Mouse (Mus musculus) kidney, postnatal 0 days (tissue): ENCODE measurements at regions not wholly inside any gene's neighbourhood (a gene's known extent, or its start where the extent isn't known, plus 50 kb on each side); places are given as distances from the start of the nearest gene placed in this dataset.

Source experiments
- ATAC-seq: fragments of 200-750 bp; cut with Nextera tagmentation; replicated peaks from 2 replicates; pipeline ENCODE4 v1.8.0; 2017; ENCODE audit warnings: low read depth, moderate number of reproducible peaks, moderate TSS enrichment, moderate library complexity; ENCODE audit not compliant: low FRiP score
- DNase-seq: peaks from one replicate; pipeline ENCODE4 v3.0.0-alpha.2; 2016; ENCODE audit warnings: low spot score
- H3K27ac ChIP-seq: fragments of 300-500 bp; sonication (generic); 2 replicates; pipeline ENCODE4 v1.5.1; 2014; ENCODE audit warnings: mild to moderate bottlenecking
- H3K27me3 ChIP-seq: fragments of 300-500 bp; sonication (generic); 2 replicates; pipeline ENCODE4 v1.6.1; 2014; ENCODE audit warnings: low read length, mixed read lengths; ENCODE audit not compliant: insufficient read depth
- H3K36me3 ChIP-seq: fragments of 300-500 bp; sonication (generic); 2 replicates; pipeline ENCODE4 v1.6.1; 2014; ENCODE audit warnings: low read length, mixed read lengths; ENCODE audit not compliant: insufficient read depth
- H3K4me1 ChIP-seq: fragments of 300-500 bp; sonication (generic); replicated peaks from 2 replicates; pipeline ENCODE4 v1.6.1; 2014; ENCODE audit warnings: antibody characterized with exemption, low read length, mixed read lengths; ENCODE audit not compliant: insufficient read depth
- H3K4me2 ChIP-seq: fragments of 300-500 bp; sonication (generic); 2 replicates; pipeline ENCODE4 v1.6.1; 2014; ENCODE audit warnings: mild to moderate bottlenecking, low read length, moderate library complexity, mixed read lengths
- H3K4me3 ChIP-seq: fragments of 300-500 bp; sonication (generic); replicated peaks from 2 replicates; pipeline ENCODE4 v1.5.1; 2014; ENCODE audit warnings: low read depth, low read length
- H3K9ac ChIP-seq: fragments of 300-500 bp; sonication (generic); 2 replicates; pipeline ENCODE4 v1.6.1; 2014; ENCODE audit warnings: low read depth, low read length
- H3K9me3 ChIP-seq: fragments of 300-500 bp; sonication (generic); replicated peaks from 2 replicates; pipeline ENCODE4 v1.6.1; 2016; ENCODE audit warnings: low read length, inconsistent platforms, mixed read lengths
- CTCF ChIP-seq: IDR thresholded peaks from 2 replicates; pipeline ENCODE4 v1.5.1; 2016; ENCODE audit warnings: antibody characterized with exemption, low read depth, mild to moderate bottlenecking, moderate library complexity
- WGBS: fragments of 180-500 bp; shearing (Covaris S2); extraction: QIAGEN DNeasy Blood & Tissue Kit; methylation state at CpG from one replicate; pipeline ENCODE4 v1.1.7; 2014; 5-methylcytosine and 5-hydroxymethylcytosine counted together

GRCm38 (mm10) chr4:84108592-84108991 lies 566.5 kb downstream of the Bnc2 start:
- H3K27me3 ChIP-seq, result no peaks in the 10 kb centered on the region
- H3K4me2 ChIP-seq, result no peak overlapping the region
- no peaks in the 10 kb centered on the region for H3K9me3 ChIP-seq
- H3K4me1 ChIP-seq, result peaks cover 11% of the 10 kb centered on the region
- WGBS, result 82% methylated on average over 6 of the region's 6 CpGs
- TF ChIP-seq CTCF, result no peak
- no peak for ATAC-seq
- H3K9ac ChIP-seq, result no peak overlapping the region
- no peak overlapping the region for H3K27ac ChIP-seq
- H3K4me3 ChIP-seq, result no peak overlapping the region
- H3K36me3 ChIP-seq, result no peaks in the 10 kb centered on the region
- no peak for DNase-seq

GRCm38 (mm10) chr4:84109771-84110503 lies 565.1 kb downstream of the Bnc2 start:
- Histone ChIP-seq H3K9me3 (no peaks in the 10 kb centered on the region), H3K9ac (no peak overlapping the region), H3K4me2 (no peak overlapping the region), H3K4me1 (peaks cover 11% of the 10 kb centered on the region), H3K27me3 (no peaks in the 10 kb centered on the region), H3K4me3 (no peak overlapping the region), H3K27ac (no peak overlapping the region), H3K36me3 (no peaks in the 10 kb centered on the region)
- WGBS, result 21% methylated on average over 12 of the region's 12 CpGs
- TF ChIP-seq CTCF, result no peak
- peak; percentile 86 for DNase-seq
- ATAC-seq, result no peak; the same call in 1 of the 2 replicates

- H3K4me1 ChIP-seq, result peaks cover 9% of the 10 kb centered on the region
- no peak overlapping the region for H3K4me3 ChIP-seq
- H3K36me3 ChIP-seq, result no peaks in the 10 kb centered on the region
- WGBS, result 51% methylated on average over 10 of the region's 10 CpGs
- H3K27ac ChIP-seq, result no peak overlapping the region
- no peak overlapping the region for H3K9ac ChIP-seq
- no peak for TF ChIP-seq CTCF
- ATAC-seq, result peak; percentile 47
- H3K4me2 ChIP-seq, result no peak overlapping the region
- no peaks in the 10 kb centered on the region for H3K9me3 ChIP-seq
- no peak for DNase-seq
- H3K27me3 ChIP-seq, result no peaks in the 10 kb centered on the region
Measured at GRCm38 (mm10) chr4:84114162-84115040, 560.7 kb downstream of the Bnc2 start.

GRCm38 (mm10) chr4:84118284-84118919 lies 556.7 kb downstream of the Bnc2 start:
- TF ChIP-seq CTCF, result no peak
- no peaks in the 10 kb centered on the region for H3K9me3 ChIP-seq
- peaks cover 7% of the 10 kb centered on the region; the same call in 1 of the 2 replicates for H3K4me1 ChIP-seq
- H3K27me3 ChIP-seq, result no peaks in the 10 kb centered on the region
- WGBS, result 94% methylated on average over 2 of the region's 2 CpGs
- ATAC-seq (peak; percentile 47; the same call in 1 of the 2 replicates), DNase-seq (no peak)
- no peak overlapping the region for H3K4me2 ChIP-seq
- no peak overlapping the region for H3K9ac ChIP-seq
- H3K4me3 ChIP-seq, result no peak overlapping the region
- H3K36me3 ChIP-seq, result no peaks in the 10 kb centered on the region
- no peak overlapping the region for H3K27ac ChIP-seq

- ATAC-seq, result no peak
- DNase-seq, result no peak
- Histone ChIP-seq H3K27ac (no peak overlapping the region), H3K27me3 (no peaks in the 10 kb centered on the region), H3K9me3 (no peaks in the 10 kb centered on the region), H3K4me3 (no peak overlapping the region), H3K9ac (no peak overlapping the region), H3K4me1 (peaks cover 7% of the 10 kb centered on the region; the same call in 1 of the 2 replicates), H3K36me3 (no peaks in the 10 kb centered on the region), H3K4me2 (no peak overlapping the region)
- TF ChIP-seq CTCF, result no peak
- WGBS, result 21% methylated on average over 7 of the region's 7 CpGs
Measured at GRCm38 (mm10) chr4:84119616-84120015, 555.5 kb downstream of the Bnc2 start.

GRCm38 (mm10) chr4:84120330-84120729 lies 554.7 kb downstream of the Bnc2 start:
- Histone ChIP-seq H3K4me1 (peaks cover 7% of the 10 kb centered on the region; the same call in 1 of the 2 replicates), H3K9ac (no peak overlapping the region), H3K27ac (no peak overlapping the region), H3K27me3 (no peaks in the 10 kb centered on the region), H3K4me2 (no peak overlapping the region), H3K4me3 (no peak overlapping the region), H3K9me3 (no peaks in the 10 kb centered on the region), H3K36me3 (no peaks in the 10 kb centered on the region)
- 0 out of 2 replicates have a peak, but pooled peaks have one; percentile 48 for ATAC-seq
- DNase-seq, result no peak
- no peak for TF ChIP-seq CTCF
- 46% methylated on average over 7 of the region's 7 CpGs for WGBS
